Mouse (Mus musculus) cerebellum, adult 2 months (tissue): Measurements from ENCODE around the gene Npas3.

ENCODE experiments used
- CTCF ChIP-seq: fragments of 200-500 bp; IDR thresholded peaks from 2 replicates; pipeline ENCODE4 v1.5.1; 2011; ENCODE audit warnings: low read depth, mild to moderate bottlenecking, control low read depth, low read length, moderate library complexity, borderline replicate concordance; ENCODE audit not compliant: insufficient read depth
- POLR2A ChIP-seq: fragments of 200-500 bp; IDR thresholded peaks from 2 replicates; pipeline ENCODE4 v1.6.1; 2011; ENCODE audit warnings: low read length, control low read depth, borderline replicate concordance; ENCODE audit not compliant: insufficient read depth

- no peak for TF ChIP-seq CTCF
- TF ChIP-seq POLR2A, result no peak
Measured at GRCm38 (mm10) chr12:53331391-53331790, 82.9 kb downstream of the Npas3 start.
